Mouse (Mus musculus): ENCODE data around the gene Flvcr1. TPM values are rescaled to one million over a fixed set of nuclear protein-coding genes. Genes with fewer than 3 reads are reported as not detected.

The Flvcr1 gene
- polyA plus RNA-seq, 1 experiment from 2014 or later: 5.2 TPM

DNA sequence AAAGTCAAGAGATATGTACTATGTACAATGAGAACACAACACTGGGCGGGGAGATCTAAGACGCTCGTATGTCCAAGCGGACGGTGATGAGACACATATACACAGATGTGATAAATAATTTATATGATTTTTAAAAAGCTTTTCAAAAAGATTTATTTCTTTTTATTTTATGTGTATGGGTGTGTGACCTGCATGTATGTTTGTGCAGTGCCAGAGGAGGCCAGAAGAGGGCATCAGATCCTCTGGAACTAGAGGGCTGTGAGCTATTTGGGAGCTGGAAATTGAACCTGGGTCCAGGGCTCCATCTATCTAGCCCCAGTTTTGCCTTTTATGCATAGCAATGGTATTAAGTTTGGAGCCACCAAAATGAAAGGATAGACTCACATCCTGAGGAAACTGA lies 17.3 kb downstream of the Flvcr1 start:
- H3K4me3 ChIP-seq: no peak overlapping the region
- H3K27ac ChIP-seq: no peak overlapping the region
- H3K4me2 ChIP-seq: no peak overlapping the region
- H3K27me3 ChIP-seq: no peaks in the 10 kb centered on the region
- no peak overlapping the region for H3K9ac ChIP-seq
- H3K9me3 ChIP-seq: no peaks in the 10 kb centered on the region
- WGBS: 96% methylated on average over 5 of the region's 5 CpGs
- no peaks in the 10 kb centered on the region for H3K4me1 ChIP-seq
- H3K36me3 ChIP-seq: peaks cover 69% of the 10 kb centered on the region
- ATAC-seq (ENCODE audit: insufficient number of reproducible peaks, low FRiP score, low TSS enrichment, low read depth): no peak

DNA sequence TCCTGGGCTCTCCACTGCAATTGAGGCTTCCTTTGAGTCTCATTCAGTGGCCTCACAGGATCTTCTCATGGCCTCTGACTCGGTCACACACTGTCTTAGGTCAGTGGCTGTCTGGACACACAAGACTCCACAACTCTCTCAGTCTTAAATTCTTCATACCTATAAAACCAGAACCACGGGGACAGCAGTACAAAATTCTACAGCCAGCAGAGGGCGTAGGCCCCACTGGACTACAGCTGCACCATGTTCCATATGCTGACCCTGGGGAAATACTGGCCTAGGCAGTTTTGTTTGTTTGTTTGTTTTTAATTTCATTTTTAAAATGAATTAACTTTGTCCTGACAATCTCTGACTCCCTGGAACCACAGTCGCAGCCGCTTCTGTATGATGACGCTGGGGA lies 23.8 kb downstream of the Flvcr1 start:
- no peaks in the 10 kb centered on the region for H3K4me1 ChIP-seq
- no peak overlapping the region for H3K4me2 ChIP-seq
- no peak for ATAC-seq (ENCODE audit: insufficient number of reproducible peaks, low FRiP score, low TSS enrichment, low read depth)
- H3K9ac ChIP-seq: no peak overlapping the region
- no peak overlapping the region for H3K4me3 ChIP-seq
- H3K36me3 ChIP-seq: peaks cover 17% of the 10 kb centered on the region
- no peaks in the 10 kb centered on the region for H3K27me3 ChIP-seq
- 63% methylated on average over 6 of the region's 6 CpGs for WGBS
- H3K9me3 ChIP-seq: 0 out of 2 replicates have a peak, but pooled peaks cover 4% of the 10 kb centered on the region
- H3K27ac ChIP-seq: no peak overlapping the region

DNA sequence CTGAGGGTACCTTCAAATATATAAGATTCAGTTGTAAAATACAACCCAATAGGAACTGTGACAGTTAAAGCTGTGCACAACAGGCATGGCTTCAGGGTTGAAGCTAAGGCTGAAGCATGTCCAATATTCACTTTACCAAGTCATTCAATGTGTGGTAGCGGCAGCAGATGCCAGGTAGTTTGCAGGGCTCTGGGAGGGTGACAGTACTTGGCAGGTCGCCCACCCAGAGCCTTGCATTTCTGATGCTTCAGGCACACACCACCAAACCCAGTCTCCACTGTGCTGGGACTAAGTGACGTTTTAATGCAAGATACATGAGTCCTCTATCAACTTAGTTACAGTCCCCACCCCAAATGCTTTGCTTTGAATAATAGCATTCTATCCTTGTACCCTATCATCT lies 25.3 kb downstream of the Flvcr1 start:
- WGBS: 68% methylated on average over 3 of the region's 3 CpGs
- Histone ChIP-seq H3K4me3 (no peak overlapping the region), H3K9me3 (0 out of 2 replicates have a peak, but pooled peaks cover 4% of the 10 kb centered on the region), H3K4me2 (no peak overlapping the region), H3K9ac (no peak overlapping the region), H3K27me3 (no peaks in the 10 kb centered on the region), H3K36me3 (peaks cover 14% of the 10 kb centered on the region), H3K4me1 (no peaks in the 10 kb centered on the region), H3K27ac (no peak overlapping the region)
- no peak for ATAC-seq (ENCODE audit: insufficient number of reproducible peaks, low FRiP score, low TSS enrichment, low read depth)

DNA sequence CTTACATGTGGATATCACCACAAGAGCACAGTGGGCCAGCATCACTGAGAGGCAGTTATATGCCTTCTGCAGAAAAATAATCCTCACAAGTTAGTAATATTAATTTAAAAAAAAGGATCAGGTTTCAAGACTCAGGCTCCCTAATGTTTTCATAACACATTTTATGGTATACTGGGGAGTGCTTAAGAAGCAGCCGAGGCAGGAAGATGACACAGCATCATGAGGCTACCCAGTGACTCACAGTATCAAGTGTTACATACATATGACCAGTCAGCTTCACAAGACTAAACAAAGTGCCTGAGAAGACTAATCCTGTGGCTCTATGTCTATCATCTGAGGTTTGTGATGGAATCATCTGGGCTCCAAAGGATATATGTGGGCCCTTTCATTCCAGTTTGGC lies 27.9 kb downstream of the Flvcr1 start:
- Histone ChIP-seq H3K36me3 (no peaks in the 10 kb centered on the region), H3K9me3 (0 out of 2 replicates have a peak, but pooled peaks cover 4% of the 10 kb centered on the region), H3K27ac (no peak overlapping the region), H3K4me1 (no peaks in the 10 kb centered on the region), H3K27me3 (no peaks in the 10 kb centered on the region), H3K4me2 (no peak overlapping the region), H3K4me3 (no peak overlapping the region), H3K9ac (no peak overlapping the region)
- WGBS: 49% methylated on average over 1 of the region's 1 CpGs
- ATAC-seq (ENCODE audit: insufficient number of reproducible peaks, low FRiP score, low TSS enrichment, low read depth): no peak

DNA sequence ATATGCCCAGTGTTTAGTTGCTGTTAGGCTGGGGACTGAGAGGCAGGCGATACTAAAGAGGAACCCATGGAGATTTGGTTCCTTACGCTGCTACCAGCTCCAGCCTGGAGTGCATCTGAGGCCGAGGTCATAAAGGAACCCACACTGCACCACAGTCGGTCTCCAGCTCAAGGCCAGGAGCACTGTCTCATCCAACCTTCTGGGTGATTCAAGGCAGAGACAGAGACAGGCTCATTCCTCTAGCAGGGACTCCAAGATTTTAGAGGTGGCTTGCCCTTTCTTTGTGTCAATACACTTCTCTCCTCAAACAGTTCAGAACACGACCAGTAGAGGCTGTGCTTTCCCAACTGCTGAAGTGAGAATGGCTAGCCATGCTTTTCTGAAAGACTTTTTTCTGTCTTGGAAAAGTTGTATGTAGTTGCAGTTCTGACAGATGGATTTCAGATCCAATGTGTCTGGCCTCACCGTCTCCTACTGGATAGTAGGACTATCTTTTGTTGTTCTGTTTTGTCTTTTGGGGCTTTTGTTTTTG lies 29.5 kb downstream of the Flvcr1 start:
- WGBS: 68% methylated on average over 6 of the region's 6 CpGs
- no peak for ATAC-seq (ENCODE audit: insufficient number of reproducible peaks, low FRiP score, low TSS enrichment, low read depth)

DNA sequence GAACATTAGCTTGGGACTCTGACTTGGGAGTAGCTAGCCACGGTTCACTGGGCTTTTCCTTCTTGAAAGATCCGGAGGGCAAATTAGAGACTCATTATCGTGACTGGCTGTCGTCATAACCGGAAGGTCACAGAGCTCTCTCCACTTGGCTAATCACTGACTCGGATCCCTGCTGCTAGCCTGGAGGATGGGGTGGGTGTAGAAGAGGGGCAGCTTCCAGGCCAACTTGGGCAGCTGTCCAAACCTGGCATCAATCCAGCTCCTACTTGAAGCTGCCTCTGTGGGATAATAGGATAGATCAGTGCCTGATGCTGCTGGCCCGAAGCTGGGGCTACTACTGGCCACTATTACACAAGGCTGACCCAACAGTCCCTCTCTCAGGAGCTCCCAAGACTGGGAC lies 30.4 kb downstream of the Flvcr1 start:
- 0 out of 2 replicates have a peak, but pooled peaks cover 4% of the 10 kb centered on the region for H3K9me3 ChIP-seq
- no peaks in the 10 kb centered on the region for H3K36me3 ChIP-seq
- no peak for ATAC-seq (ENCODE audit: insufficient number of reproducible peaks, low FRiP score, low TSS enrichment, low read depth)

More for the DNA sequence above, 29.5 kb downstream of the Flvcr1 start:
- H3K9me3 ChIP-seq: 0 out of 2 replicates have a peak, but pooled peaks cover 4% of the 10 kb centered on the region
- H3K27ac ChIP-seq: no peak overlapping the region
- H3K36me3 ChIP-seq: no peaks in the 10 kb centered on the region
- H3K4me2 ChIP-seq: no peak overlapping the region
- H3K4me1 ChIP-seq: no peaks in the 10 kb centered on the region
- H3K9ac ChIP-seq: no peak overlapping the region
- no peaks in the 10 kb centered on the region for H3K27me3 ChIP-seq
- H3K4me3 ChIP-seq: no peak overlapping the region

DNA sequence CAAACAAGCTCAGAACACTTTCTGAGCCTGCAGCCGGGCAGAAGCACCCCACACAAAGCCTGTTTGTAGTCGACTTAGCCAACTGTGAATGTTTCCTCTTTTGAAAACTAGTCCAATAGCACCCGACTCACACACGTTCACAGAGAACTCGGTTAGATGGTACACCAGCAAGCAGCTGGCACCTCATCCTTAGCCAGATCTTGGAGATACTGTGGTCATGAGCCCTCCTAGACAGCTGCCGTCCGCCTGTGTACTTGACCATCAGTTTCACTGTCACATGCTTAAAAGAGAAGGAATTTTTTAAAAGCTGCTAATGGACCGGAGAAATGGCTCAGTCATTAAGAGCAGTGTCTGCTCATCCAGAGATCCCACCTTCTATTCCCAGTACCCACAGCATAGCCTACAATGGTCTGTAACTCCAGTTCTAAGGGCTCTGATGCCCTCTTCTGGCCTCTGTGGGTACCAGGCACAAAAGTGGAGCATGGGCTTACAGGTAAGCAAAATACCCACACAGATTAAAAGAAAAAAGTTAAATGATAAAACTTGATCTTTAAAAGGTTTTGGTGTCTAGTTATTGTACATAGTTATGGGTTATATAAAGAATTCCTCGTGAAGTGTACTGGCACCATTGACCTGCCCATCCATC lies 36.4 kb downstream of the Flvcr1 start:
- Histone ChIP-seq H3K4me3 (no peak overlapping the region), H3K4me1 (no peaks in the 10 kb centered on the region), H3K9ac (no peak overlapping the region), H3K36me3 (no peaks in the 10 kb centered on the region), H3K27ac (no peak overlapping the region), H3K9me3 (no peaks in the 10 kb centered on the region), H3K4me2 (no peak overlapping the region), H3K27me3 (no peaks in the 10 kb centered on the region)
- WGBS: 81% methylated on average over 9 of the region's 9 CpGs
- no peak for ATAC-seq (ENCODE audit: insufficient number of reproducible peaks, low FRiP score, low TSS enrichment, low read depth)

More for the DNA sequence above, 30.4 kb downstream of the Flvcr1 start:
- H3K27ac ChIP-seq: no peak overlapping the region
- H3K4me2 ChIP-seq: no peak overlapping the region
- H3K4me1 ChIP-seq: no peaks in the 10 kb centered on the region
- H3K27me3 ChIP-seq: no peaks in the 10 kb centered on the region
- H3K4me3 ChIP-seq: no peak overlapping the region
- no peak overlapping the region for H3K9ac ChIP-seq
- WGBS: 63% methylated on average over 7 of the region's 7 CpGs

DNA sequence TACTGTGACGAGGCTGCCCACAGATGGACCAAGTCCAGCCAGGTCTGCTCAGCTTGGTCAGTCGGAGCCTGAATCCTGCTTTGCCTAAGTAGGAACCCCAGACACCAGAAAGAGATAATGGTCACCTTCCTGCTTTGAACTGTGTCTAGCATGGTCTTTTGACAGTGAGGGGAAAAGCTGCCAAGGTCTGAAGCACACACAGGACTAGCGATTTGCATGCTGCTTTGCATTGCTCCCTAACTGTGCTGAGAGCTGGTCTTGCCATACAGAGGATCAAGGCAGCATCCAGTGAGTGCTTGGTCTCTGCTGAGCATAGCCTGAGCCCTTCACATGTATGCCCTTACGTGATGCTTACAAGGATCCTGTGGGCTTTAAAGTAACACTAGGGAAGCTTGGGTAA lies 44.5 kb downstream of the Flvcr1 start:
- no peak overlapping the region for H3K9ac ChIP-seq
- WGBS: 78% methylated on average over 4 of the region's 4 CpGs

DNA sequence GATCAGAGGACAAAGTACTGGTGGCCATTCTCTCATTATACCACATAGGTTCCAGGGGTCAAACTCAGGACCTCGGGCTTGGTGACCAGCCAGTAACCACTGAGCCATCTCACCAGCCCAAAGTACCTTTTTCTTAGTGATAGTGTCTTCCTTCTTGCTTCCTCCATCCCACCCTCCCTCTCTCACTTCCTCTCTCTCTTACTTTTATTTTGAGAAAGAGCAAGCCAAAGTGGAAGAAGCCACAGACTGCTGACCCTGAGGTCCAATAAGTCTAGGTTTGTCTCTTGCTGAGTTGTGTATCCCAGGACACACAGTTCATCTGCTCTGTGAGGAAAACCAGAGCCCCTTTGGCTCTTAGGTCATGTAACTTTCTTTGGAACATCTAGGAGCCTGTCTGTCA lies 45.5 kb downstream of the Flvcr1 start:
- Histone ChIP-seq H3K36me3 (no peaks in the 10 kb centered on the region), H3K9me3 (no peaks in the 10 kb centered on the region), H3K27ac (no peak overlapping the region), H3K4me3 (no peak overlapping the region), H3K4me2 (no peak overlapping the region), H3K9ac (no peak overlapping the region), H3K4me1 (peaks cover 20% of the 10 kb centered on the region), H3K27me3 (no peaks in the 10 kb centered on the region)
- 89% methylated on average over 1 of the region's 1 CpGs for WGBS
- ATAC-seq (ENCODE audit: insufficient number of reproducible peaks, low FRiP score, low TSS enrichment, low read depth): no peak

More for the DNA sequence above, 44.5 kb downstream of the Flvcr1 start:
- Histone ChIP-seq H3K27me3 (no peaks in the 10 kb centered on the region), H3K9me3 (no peaks in the 10 kb centered on the region), H3K36me3 (no peaks in the 10 kb centered on the region), H3K4me3 (no peak overlapping the region), H3K27ac (no peak overlapping the region), H3K4me2 (no peak overlapping the region), H3K4me1 (peaks cover 18% of the 10 kb centered on the region)
- no peak for ATAC-seq (ENCODE audit: insufficient number of reproducible peaks, low FRiP score, low TSS enrichment, low read depth)

DNA sequence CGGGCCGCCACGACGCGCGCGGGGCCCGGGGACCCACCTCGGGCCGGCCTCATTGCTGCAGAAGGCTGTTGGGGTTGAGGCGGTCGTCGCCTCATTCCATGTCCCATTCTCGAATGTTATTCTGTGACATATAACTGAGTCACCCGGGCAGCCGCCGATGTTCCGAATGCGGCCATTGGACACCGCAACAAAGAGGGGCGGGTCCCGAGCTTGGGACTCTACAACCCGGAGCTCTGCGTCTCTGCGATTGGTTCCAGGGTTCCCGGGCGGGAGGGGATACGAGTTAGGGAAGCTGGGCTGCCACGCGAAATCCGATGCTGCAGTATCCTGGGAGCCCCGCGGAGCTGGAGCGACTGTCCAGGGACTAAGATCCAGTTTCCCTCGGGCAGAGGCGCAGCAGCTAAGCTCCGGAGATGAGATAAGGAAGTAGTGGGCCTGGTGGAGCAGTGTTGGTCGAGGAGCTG lies 46.8 kb downstream of the Flvcr1 start, which contains the start of gene Vash2:
Gene Vash2, minus strand, starts transcription at position 197 of the 464 bp plus-strand sequence.
- under 1% methylated on average over 35 of the region's 38 CpGs for WGBS
- no peaks in the 10 kb centered on the region for H3K27me3 ChIP-seq
- H3K36me3 ChIP-seq: peaks cover 13% of the 10 kb centered on the region
- no peaks in the 10 kb centered on the region for H3K9me3 ChIP-seq
- H3K27ac ChIP-seq: peak within 1 kb of the TSS; percentile 93
- H3K4me2 ChIP-seq: peak within 1 kb of the TSS; percentile 94
- ATAC-seq (ENCODE audit: insufficient number of reproducible peaks, low FRiP score, low TSS enrichment, low read depth): peak; percentile 98
- peak within 1 kb of the TSS; percentile 70 for H3K9ac ChIP-seq
- H3K4me1 ChIP-seq: peaks cover 20% of the 10 kb centered on the region
- peak within 1 kb of the TSS; percentile 61 for H3K4me3 ChIP-seq

DNA sequence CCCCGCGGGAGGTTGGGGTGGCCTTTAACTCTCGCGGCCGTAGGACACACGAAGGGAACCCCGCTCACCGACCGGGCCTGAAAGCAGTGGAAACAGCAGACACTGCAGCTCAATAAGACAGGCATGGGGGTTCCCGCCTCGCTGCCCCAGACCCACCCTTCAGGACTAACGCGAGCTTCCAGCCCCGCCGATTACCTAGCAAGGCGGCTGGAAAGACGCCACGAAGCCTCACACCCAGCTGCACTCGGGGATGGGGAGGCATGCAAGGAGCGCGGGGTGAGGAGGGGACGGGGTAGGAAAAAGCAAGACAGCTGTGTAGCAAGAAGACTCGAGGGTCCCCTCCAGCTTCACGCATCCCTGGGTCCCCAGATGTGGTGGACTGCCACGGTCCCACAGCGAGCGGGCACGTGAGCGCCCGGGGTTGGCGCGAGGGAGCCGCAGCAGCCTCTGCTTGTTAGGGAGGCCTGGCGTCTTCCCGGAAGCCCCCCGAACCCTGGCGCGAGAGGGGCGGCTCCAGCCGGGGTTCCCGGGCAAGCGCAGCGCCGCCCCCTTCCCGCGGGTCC lies 47.4 kb downstream of the Flvcr1 start:
- Histone ChIP-seq H3K4me2 (peak overlapping the region; percentile 94), H3K9me3 (no peaks in the 10 kb centered on the region), H3K27me3 (no peaks in the 10 kb centered on the region), H3K4me1 (peaks cover 20% of the 10 kb centered on the region), H3K27ac (peak overlapping the region; percentile 93), H3K9ac (peak overlapping the region; percentile 70), H3K4me3 (peak overlapping the region; percentile 61), H3K36me3 (peaks cover 19% of the 10 kb centered on the region)
- WGBS: under 1% methylated on average over 46 of the region's 46 CpGs
- ATAC-seq (ENCODE audit: insufficient number of reproducible peaks, low FRiP score, low TSS enrichment, low read depth): peak; percentile 72

DNA sequence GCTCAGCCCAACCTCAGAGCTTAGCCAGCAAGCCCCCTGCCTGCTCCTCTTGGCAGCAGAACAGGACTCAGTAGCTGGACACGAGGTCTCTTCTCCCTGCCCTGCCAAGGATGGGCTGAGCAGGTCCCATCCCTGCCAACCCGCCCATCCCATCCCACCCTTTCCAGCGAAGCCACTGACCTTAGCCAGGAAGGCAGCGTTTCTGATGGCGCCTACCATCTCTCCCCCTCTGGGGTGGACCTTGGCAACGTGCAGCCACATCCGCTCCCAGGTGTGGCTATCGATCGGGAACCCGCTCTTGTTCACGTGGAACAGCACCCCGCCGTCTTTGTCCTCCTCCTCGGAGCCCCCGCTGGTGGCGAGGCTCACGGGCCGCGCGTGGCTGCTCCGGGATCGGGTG lies 48.0 kb downstream of the Flvcr1 start:
- Histone ChIP-seq H3K27me3 (no peaks in the 10 kb centered on the region), H3K4me1 (peaks cover 22% of the 10 kb centered on the region), H3K4me3 (peak overlapping the region; percentile 61), H3K9ac (peak overlapping the region; percentile 70), H3K36me3 (peaks cover 23% of the 10 kb centered on the region), H3K4me2 (peak overlapping the region; percentile 94), H3K27ac (peak overlapping the region; percentile 93), H3K9me3 (no peaks in the 10 kb centered on the region)
- under 1% methylated on average over 22 of the region's 22 CpGs for WGBS
- ATAC-seq (ENCODE audit: insufficient number of reproducible peaks, low FRiP score, low TSS enrichment, low read depth): no peak

Data from limb, embryonic 15.5 days (tissue).